Mouse (Mus musculus): ENCODE results near the gene Zfp42.

DNA sequence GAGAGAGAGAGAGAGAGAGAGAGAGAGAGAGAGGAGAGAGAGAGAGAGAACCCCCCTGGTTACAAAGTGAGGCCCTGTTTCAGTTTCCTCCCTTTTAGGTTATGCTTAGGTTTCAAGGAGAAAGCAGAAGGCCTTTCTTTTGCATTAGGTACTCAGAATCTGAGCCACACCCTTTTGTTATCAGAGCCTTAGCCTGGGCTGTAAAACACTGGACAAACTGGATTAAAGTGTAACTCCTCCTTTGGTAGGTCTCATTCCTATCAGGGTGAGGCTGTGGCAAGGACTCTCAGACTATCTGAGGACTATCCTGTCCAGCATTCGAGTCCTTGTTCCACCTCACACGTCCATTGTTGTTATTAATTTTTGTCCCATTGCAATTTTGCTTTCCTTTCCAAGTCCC is 1.4 kb upstream of the Zfp42 start:
- TF ChIP-seq CTCF (IDR thresholded peaks at IDR 0.05; ENCODE audit: borderline replicate concordance, insufficient read depth, low read depth, low read length), result no peak
- no peak for TF ChIP-seq POLR2A (IDR thresholded peaks at IDR 0.05; ENCODE audit: borderline replicate concordance, insufficient read depth, low read length)

All from cerebellum, adult 2 months (tissue).